Mouse (Mus musculus) ES-E14 (cell line): ENCODE data around the gene Olfr695.

Experiments
- HCFC1 ChIP-seq: IDR thresholded peaks from 2 replicates; pipeline ENCODE4 v1.6.1; 2012; ENCODE audit warnings: low read length, inconsistent platforms, borderline replicate concordance; ENCODE audit not compliant: insufficient read depth
- MAFK ChIP-seq: IDR thresholded peaks from 2 replicates; pipeline ENCODE4 v1.6.1; 2014; ENCODE audit warnings: mild to moderate bottlenecking, low read depth, low read length, inconsistent platforms; ENCODE audit not compliant: insufficient read depth

GRCm38 (mm10) chr7:106691714-106692113, 24.5 kb downstream of the Olfr695 start, which contains the start of gene Olfr694:
- TF ChIP-seq MAFK (no peak), HCFC1 (no peak)
